Mouse (Mus musculus): ENCODE measurements around the gene Tsnax.

Gene Tsnax

DNA sequence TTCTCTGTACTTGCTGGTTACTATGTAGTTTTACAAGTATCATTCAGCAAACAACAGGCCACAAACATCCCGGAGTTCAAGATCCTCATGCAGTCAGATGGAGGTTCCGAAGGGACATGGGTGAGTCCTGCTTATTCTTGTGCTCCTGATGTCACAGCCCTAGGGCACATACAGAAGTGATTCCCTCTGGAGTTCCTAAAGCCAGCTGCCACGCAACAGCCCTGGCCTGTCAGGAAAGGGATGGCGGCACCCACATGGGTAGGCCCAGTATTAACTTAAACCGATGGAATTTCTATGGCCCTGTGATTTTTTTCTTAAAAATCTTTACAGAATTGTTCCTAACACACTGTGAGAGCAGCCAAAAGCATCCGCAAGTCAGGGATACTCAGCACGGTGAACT lies 30.6 kb downstream of the Tsnax start:
- peak; percentile 55 for DNase-seq (ENCODE audit: low spot score)

DNA sequence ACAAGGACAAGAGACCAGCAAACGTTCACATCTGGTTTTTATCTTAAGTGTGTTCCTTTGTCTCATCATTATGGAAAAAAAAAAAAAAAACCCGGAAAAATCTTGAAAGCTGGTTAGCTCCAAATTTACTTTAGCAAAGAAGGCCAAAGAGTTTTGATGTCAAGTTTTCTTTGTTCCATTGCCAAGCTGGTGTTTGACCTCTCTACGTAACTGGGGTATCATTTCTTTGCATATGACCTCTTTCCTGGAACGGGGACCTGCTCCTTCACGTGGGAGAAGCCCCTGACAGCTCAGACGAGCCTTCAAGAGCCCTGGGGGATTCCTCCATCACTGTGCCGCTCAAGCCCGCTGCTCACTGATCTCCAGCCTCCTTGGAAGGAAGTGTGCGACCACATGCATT lies 31.1 kb downstream of the Tsnax start:
- peak; percentile 77 for DNase-seq (ENCODE audit: low spot score)

DNA sequence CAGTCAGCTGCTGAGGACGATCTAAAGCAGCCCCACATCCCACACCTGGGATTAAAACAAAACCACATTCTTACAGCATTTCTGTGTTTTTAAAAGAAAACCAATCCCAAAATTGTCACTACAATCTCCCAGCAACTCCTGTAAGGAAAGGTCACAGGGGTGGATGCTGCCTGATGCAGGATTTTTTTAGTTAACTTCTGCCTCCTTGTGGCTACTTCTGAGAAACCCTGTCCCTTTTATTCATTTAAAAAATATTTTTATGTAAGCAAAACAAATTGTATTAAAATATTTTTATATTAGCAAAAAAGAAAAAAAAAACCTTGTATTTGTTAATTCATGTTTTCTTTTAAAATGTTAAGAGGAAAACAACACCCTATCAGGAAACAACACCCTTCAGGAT lies 33.0 kb downstream of the Tsnax start:
- no peak for DNase-seq (ENCODE audit: low spot score)

DNA sequence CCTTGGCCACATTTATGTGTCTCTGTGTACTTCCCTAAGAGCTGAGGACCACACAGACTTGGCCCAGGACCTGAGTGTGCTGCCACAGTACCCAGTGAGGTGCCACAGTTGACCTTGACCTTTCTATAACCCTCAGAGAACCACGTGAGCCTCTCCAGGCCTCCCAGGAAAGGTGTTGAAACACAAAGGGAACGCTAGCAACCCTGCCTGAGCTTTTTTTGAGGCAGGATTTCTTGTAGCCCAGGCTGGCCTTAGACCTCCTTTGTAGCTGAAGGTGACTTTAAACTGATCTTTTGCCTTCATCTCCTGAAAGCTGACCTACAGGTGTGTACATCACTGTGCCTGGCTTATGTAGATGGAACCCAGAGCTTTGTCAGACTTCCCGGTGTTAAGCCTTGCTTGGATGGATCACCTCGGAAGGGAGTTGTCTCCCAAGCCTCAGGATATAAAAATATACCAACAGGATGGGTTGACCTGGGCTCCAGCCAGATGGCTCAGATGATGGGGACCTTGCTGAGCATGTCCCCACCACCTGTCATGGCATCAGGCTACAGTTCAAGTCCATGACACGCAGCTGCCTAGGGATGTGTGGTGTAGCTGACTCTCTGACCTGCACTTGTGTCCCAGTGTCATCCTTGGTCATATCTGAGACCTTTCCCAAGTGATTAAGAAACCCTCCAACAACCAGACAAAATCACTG lies 36.4 kb downstream of the Tsnax start:
- no peak for DNase-seq (ENCODE audit: low spot score)

GRCm38 (mm10) chr8:125049826-125050225 lies 37.0 kb downstream of the Tsnax start:
- DNase-seq (ENCODE audit: low spot score), result no peak

GRCm38 (mm10) chr8:125052026-125052425 lies 39.2 kb downstream of the Tsnax start:
- DNase-seq (ENCODE audit: low spot score), result peak; percentile 67

DNA sequence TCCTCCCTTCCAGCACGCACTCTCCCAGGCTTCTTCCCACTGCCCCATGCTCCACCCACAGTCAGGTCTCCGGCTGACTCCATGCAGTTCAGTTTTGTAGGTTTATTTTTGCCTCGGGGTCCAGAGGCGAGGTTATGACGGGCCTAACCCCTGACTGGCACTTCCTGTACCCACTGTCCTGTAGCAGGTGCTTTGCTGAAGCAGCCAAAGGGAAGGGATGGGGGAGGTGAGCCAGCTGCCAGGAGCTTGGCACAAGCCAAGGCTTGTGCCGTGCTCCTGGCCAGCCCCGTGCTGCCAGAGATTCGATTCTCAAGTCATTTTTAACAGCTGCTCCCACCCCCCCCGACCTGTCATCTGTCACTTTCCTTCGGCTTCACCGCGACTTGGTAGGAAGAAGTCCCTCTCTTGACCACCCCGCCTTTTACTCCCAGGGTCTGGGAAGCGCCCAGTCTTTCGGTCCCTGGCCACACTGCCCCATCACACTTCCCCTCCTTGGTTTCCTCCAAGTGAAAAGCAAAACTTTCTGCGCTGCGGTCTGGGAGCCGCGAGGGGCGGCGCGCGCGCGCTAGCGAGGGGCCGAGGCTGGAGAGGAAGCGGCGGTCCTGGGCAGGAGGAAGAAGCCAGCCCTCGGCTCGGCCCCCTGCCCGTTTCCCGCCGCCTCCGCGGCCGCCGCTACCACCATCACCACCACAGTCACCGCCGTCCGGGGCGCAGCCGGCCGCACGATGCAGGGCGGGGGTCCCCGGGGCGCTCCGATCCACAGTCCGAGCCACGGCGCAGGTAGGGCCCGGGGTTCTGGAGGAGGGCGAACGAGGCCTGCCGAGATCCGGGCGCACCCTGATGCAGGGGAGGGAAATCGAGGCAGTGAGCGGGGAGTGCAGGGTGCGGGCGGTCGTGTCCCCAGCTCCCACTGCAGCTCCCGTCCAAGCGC lies 41.0 kb downstream of the Tsnax start, which contains the start of gene Disc1:
TSS of gene Disc1 (plus strand) at position 691 of the 931 bp plus-strand sequence.
- DNase-seq (ENCODE audit: low spot score), result peak; percentile 71

DNA sequence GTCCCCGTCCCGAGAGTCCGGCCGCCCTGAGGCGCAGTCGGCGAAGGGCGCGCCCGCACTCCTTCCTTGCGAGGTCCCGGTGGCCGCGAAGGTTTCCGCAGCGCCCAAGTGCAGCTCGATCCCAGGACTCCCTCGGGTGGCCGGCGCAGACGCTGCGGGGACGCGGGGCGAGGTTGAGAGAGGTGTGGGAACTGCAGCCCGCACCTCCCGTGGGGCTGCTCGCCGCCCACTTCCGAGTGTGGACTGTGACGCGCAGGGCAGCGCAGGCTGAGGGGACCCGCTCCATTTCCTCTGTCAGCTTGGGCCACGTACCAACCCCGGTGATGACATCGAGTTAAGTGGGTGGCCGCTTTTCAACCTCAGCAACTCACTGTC lies 41.6 kb downstream of the Tsnax start:
- DNase-seq (ENCODE audit: low spot score), result peak; percentile 80

DNA sequence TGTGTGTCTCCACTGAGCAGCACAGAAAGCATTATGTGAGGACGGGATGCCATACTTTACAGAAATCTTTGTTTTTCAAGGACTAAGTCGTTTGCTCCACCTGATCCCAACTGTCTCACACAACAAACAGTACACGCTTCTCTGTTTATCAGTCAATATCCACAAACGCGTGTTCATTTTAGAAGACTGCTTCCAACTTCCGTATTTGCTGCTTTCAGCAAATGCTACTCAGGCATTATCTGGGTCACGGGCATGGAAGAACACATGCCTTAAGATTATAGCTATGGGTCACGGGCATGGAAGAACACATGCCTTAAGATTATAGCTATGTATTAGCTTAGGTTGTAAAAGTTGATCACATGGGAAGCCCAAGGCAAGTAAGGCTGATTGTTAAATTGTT lies 48.1 kb downstream of the Tsnax start:
- no peak for DNase-seq (ENCODE audit: low spot score)

DNA sequence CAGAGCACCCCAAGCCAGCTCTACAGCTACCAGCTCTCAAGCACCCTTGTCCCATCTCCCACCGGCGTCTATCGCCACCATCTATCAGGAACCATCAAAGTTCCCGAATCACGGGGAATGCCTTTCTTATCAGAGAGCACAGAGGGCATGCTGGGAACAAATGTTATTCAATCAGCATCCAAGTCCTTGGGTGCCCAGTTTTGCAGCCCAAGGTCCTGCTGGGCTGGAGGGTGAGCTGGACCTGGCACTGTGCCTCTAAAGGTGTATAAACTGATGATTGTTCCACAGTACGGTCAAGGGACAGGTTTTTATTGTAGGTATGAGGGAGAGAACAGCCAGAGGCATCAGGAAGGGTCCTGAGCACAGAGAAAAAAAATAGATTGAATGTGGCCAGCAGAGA lies 52.8 kb downstream of the Tsnax start:
- DNase-seq (ENCODE audit: low spot score), result no peak

- DNase-seq (ENCODE audit: low spot score), result peak; percentile 90
Observed at GRCm38 (mm10) chr8:125066913-125067595, 54.3 kb downstream of the Tsnax start.

- DNase-seq (ENCODE audit: low spot score), result peak; percentile 80
Observed at GRCm38 (mm10) chr8:125067596-125067960, 54.8 kb downstream of the Tsnax start.

DNA sequence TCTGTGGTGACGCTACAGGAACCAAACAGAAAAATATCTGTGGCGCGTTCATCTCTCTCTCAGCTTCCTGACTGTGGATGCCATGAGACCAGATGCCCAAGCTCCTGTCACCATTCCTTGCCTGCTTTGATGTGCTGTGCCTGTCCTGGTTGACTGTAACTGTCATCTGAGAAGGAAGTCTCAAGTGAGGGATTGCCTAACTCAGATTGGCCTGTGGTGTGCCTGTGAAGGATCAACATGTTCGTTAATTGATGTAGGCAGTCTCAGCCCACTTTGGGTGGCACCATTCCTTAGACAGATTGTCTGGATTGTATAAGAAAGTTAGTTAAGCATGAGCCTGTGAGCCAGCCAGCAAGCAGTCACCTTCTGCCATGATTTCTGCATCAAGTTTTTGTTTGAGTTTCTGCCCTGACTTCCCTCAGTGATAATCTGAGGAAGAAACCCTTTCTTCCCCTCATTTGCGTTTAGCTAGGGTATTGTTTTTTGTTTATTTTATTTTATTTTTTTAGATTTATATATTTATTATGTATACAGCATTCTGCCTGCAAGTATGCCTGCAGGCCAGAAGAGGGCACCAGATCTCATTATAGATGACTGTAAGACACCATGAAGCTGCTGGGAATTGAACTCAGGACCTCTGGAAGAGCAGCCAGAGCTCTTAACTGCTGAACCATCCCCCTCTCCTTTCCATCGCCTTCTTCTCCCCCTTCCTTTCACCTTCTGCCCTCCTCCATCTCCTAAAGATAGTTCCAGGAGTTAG lies 55.5 kb downstream of the Tsnax start:
- no peak for DNase-seq (ENCODE audit: low spot score)

DNA sequence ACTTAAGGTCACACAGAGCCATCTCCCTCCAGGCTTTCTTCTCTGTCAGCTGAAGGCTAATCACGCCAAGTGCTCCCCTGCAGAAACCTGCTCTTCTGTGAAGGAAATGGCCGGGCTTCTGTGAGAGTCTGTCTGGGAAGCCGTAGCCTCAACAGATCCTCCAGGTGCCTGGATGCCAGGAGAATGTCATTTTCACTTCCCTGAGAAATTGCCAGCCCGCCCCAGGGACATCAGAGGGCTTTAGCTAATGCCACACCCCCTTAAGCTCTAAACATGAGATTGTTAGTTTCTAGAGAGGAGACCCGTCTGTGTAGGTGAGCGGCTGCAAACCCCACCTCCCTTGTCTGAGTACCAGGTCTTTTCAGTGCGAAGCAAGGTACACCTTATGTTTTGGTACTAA lies 56.5 kb downstream of the Tsnax start:
- no peak for DNase-seq (ENCODE audit: low spot score)

DNA sequence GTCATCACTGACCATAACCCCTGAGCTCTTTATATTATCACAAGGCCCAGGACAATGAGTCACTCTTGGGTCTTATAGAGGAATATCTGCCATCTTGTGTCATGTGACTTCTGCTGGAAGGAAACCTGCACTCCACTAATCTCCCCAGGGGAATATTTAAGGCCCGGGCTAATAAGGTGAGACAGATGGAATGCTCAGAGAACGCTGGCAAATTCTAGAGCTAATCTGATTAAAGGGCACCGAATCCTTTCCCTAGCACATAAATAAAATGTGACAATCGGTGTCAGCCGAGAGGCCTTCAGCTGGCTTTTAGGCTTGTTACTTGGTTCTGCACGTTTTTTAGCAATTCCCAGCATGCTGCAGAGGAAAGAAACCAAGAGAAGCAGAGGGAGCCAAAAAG lies 56.9 kb downstream of the Tsnax start:
- peak; percentile 74 for DNase-seq (ENCODE audit: low spot score)

- DNase-seq (ENCODE audit: low spot score), result no peak
Observed at GRCm38 (mm10) chr8:125074141-125074540, 61.3 kb downstream of the Tsnax start.

DNA sequence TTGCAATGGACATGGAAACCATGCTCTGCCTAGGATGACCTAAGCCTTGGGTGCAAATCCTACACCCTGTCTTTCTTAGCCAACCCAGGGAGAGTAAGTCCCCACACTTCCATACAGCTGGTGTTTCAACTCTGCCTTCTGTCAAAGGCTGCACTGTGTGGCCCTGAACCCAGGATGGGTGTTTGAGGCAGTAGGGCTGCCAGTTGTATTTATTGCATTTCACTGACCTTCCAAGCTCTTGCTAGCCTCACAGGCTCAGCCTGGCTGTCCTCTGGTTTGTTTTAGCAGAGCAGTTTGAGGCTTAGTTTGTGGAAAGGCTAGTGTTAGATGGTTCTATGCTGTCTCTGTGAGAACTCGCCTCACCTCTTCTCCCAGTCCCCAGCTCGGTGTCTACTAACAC lies 61.8 kb downstream of the Tsnax start:
- no peak for DNase-seq (ENCODE audit: low spot score)

DNA sequence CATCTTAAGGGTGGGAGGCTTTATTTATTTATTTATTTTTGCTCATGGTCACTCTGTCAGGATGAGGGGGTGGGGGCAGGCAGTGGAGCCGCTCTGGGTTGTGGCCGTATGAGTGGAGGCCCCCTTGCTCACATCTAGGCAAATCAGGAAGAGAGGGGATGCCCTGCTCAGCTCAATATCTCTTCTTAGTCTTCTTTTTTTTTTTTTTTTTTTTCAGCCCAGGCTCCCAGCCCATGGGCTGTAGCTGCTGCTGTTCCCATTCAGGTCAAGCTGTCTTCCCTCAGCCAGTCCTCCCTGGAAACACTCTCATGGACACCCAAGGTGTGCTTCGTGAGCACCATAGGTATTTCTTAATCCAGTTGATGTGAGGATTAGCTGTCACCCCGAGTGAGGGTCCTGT lies 62.6 kb downstream of the Tsnax start:
- DNase-seq (ENCODE audit: low spot score), result no peak

DNA sequence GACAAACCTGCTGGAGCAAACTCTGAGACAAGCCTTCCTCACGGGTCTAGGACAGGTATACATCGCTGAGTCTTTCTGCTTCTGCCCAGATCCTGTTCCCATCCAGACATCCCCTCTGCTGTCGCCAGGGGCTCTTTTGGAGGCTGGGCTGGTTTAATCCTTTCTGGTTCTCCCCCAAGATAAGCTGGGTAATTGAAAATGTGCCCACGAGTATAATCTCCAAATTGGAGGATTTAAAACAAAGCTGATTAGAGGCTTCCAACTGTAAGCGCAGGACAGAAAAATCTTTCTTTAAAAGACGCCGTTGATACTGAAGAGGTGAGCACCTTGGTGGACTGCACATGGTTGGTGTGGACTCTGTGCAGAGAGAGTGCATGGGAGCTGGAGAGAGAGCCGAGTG lies 64.5 kb downstream of the Tsnax start:
- no peak for DNase-seq (ENCODE audit: low spot score)

GRCm38 (mm10) chr8:125078771-125079384 lies 66.1 kb downstream of the Tsnax start:
- DNase-seq (ENCODE audit: low spot score), result peak; percentile 88
